Mouse (Mus musculus): Measurements from ENCODE around the gene Clint1.
A peak's percentile ranks its signal among the peaks of the same experiment; 100 is the strongest.

Gene Clint1

DNA sequence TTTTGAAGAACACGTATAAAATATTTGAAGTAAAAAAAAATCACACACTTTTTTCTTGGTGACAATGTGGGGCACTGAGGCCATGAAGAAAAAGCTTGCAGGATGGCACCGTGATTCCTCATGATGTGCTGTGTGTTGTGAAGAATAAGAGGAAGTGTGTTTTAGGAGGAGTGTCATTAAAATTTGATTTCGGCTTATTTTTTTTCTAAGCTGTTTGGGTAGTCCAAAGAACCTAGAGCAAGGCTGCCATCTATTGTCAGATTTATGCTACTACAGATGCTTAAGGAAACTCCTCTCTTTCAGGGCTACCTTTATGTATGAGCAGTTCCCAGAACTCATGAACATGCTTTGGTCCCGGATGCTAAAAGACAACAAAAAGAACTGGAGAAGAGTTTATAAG lies 32.2 kb downstream of the Clint1 start:
- DNase-seq (ENCODE audit: low spot score in 2 of 2) = no peak

DNA sequence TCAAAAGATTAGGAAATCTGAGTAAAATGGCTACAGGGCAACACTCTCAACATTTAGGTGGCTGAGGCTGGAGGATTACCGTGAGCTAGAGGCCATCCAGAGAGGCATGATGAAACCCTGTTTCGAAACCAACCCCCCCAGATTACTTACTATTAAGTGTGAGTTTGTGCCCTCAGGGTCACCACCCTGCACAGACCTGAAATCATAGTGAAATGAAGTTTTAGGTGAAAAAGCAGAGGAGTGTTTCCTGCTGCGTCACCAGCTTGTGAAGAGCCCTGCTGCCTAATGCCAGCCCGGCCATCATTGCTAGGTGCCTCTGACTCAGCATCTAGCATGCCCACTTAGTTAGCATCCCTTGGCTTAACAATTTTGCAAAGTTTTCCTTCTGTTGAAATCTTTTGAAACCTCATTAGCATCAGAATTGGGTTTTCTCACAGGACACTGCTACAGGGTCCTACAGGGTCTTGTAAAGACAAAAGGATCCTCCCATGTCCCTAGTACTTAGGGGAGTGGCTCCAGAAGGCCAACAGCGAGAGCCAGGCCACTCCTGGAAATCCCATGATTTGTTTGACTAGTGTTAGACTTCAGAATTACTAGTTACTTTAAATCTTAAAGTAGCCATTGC lies 33.9 kb downstream of the Clint1 start:
- DNase-seq (ENCODE audit: low spot score in 2 of 2) = no peak

- no peak for DNase-seq (ENCODE audit: low spot score in 2 of 2)
Observed at GRCm38 (mm10) chr11:45886596-45886995, 34.7 kb downstream of the Clint1 start.

GRCm38 (mm10) chr11:45888471-45889030 lies 36.7 kb downstream of the Clint1 start:
- no peak for DNase-seq (ENCODE audit: low spot score in 2 of 2)

DNA sequence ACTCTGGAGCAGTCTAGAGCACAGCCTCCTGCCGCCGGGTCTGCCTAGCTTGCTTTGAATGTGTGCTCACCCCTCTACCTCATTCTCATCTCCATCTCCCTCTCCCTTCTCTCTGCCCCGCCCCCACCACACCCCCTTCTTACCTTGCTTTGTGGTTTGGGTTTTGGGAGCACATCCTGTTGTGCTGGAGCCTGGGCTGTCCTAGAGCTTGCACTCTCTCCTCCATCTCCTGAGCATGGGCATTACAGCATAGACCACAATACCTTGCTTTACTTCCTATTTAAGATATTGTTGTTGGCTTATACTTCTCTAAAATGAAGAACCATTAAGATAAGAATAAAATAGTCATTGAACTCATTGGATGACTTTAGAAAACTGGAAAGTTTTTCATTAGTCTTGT lies 38.1 kb downstream of the Clint1 start:
- no peak for DNase-seq (ENCODE audit: low spot score in 2 of 2)

GRCm38 (mm10) chr11:45890423-45890822 lies 38.6 kb downstream of the Clint1 start:
- no peak for DNase-seq (ENCODE audit: low spot score in 2 of 2)

GRCm38 (mm10) chr11:45892861-45893360 lies 41.1 kb downstream of the Clint1 start:
- no peak for DNase-seq (ENCODE audit: low spot score in 2 of 2)

DNA sequence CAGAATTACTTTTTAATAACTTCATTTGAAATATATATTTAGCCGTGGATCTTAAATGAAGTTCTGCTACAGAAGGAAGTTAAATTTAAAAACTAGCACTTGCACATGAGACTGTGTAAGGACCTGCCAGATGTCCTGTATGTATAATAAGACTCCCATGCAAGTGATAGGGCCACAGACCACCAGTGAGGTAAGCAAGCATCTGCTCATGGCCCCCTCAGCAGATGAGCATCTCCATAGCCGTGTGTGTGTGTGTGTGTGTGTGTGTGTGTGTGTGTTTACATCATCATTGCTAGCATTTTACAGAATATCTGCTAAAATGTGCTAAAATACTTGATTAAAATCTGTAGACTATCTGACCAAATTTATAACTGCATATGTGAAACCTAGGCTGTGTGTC lies 45.5 kb downstream of the Clint1 start:
- DNase-seq (ENCODE audit: low spot score in 2 of 2) = no peak

DNA sequence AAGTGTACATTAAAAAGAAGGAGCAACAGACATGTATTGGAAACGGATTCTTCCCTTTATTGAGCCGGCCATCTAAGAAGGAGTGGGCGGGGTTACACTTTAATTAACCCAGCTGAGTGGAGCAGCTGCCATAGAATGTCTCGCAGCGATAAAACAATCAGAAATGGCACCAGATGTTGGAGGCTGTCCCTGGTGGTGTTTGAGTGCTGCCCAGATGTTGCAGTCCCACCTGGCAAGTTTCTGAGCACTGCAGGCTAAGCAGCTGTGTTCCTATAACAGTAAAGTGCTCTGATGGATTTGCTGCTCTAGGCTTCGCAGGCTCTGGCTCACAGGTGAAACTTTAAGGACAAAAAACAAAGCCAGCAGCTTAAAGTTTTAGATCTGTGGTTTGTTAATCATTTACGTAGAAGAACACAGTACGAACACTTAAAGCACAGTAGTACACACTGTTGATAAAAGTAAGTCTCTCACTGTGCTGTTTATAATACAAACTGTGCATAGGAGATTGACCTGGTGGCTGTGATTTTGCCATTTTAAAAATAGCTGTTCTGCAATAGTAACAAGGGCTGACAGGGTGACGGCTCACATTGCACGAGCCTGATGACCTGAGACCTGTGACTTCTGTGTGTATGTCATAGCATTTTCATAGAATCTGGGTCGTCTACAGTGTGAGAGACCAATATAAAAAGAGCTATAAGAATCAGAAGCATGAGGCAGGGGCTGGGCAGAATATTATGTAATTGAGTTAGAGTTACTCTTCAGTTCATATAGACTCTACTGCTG lies 48.6 kb downstream of the Clint1 start:
- DNase-seq (ENCODE audit: low spot score in 2 of 2) = no peak

DNA sequence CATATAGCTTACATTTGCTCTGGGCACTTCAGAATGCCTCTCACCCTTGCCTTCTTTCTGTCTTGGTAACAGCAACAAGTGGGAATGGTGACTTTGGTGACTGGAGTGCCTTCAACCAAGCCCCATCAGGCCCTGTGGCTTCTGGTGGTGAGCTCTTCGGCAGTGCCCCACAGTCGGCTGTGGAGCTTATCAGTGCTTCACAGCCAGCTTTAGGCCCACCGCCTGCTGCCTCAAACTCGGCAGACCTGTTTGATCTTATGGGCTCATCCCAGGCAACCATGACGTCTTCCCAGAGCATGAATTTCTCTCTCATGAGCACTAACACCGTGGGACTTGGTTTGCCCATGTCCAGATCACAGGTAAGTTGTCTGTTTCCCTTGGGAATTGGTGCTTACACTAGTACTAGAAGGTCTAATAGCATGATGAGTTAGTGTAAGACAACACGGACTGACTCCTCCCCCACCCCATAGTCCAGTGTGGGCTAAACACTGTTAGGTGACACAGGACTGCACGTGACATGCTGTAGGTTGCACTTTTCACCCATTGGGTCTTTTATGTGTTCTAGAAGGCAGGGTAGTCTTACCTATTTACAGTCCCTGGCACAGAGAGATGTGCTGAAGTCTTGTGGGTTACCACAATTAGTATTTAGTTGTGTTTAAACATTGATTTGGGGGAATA lies 54.4 kb downstream of the Clint1 start:
- no peak for DNase-seq (ENCODE audit: low spot score in 2 of 2)

DNA sequence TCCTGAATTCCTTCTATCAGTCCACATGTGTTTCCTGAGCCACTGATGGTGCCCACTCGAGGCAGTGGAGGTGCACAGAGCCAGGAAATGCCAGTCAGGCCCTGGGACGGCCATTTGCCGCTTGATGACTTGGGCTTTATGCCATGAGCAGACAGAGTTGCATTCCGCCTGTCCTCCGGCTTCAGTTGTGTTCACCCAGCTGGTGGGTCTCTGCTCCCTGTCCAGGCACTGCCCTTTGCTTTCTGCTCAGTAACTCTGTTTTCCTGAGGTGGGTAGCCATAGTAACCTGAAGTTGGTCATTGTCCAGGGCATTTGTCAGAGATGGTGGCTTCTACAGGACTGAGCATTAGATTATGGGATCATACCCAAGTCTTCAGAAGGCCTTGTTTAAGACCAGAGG lies 55.5 kb downstream of the Clint1 start:
- DNase-seq (ENCODE audit: low spot score in 2 of 2) = no peak

DNA sequence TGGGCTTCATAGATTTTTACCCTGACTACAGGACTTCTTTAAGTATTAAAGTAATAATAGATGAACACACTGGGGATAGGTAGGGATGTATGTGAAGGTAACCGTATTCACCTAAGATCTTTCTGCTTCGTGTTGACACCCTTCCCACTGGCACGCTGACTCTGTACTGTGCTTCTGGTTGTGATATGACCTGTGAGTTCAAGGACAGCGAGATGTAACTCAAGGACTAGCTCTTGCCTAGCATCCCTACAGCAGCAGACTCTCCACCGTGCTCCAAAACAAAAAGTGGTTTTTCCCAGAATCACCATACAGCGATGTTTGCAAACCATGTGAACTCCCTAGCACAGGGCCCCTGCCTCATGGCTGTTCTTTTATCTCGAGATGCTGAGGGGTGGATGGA lies 56.2 kb downstream of the Clint1 start:
- no peak for DNase-seq (ENCODE audit: low spot score in 2 of 2)

DNA sequence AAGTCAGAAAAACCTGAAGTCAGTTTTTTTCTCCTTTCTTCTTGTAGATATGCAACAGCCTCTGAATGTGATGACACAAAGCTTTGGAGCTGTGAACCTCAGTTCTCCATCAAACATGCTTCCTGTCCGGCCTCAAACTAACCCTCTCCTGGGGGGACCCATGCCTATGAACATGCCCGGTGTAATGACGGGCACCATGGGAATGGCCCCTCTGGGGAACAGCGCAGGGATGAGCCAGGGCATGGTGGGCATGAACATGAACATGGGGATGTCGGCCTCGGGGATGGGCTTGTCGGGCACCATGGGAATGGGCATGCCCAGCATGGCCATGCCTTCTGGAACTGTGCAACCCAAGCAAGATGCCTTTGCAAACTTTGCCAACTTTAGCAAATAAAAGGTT lies 57.0 kb downstream of the Clint1 start:
- DNase-seq (ENCODE audit: low spot score in 2 of 2) = no peak

DNA sequence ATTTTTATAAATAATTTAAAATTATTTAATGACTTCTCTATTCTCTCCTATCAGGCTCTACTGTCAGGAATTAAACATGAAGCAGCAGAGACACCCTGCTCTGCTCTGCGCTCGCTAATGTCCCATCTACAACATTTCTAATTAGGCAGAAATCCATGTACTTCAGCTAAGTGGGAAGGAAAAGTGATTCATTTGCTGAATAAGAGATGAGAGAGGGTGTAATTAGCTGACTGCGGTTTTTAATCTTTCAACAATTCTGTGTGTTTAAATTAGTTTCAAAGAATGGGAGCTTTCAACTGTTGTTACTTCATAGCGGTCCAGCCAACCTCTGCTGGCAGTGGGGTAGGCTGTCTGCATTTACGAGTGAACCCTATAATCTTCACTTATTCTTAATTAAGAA lies 58.9 kb downstream of the Clint1 start:
- no peak for DNase-seq (ENCODE audit: low spot score in 2 of 2)

- DNase-seq (ENCODE audit: low spot score in 2 of 2) = no peak
Observed at GRCm38 (mm10) chr11:45916196-45916595, 64.3 kb downstream of the Clint1 start.

- DNase-seq (ENCODE audit: low spot score in 2 of 2) = no peak
Observed at GRCm38 (mm10) chr11:45918018-45918417, 66.2 kb downstream of the Clint1 start.

DNA sequence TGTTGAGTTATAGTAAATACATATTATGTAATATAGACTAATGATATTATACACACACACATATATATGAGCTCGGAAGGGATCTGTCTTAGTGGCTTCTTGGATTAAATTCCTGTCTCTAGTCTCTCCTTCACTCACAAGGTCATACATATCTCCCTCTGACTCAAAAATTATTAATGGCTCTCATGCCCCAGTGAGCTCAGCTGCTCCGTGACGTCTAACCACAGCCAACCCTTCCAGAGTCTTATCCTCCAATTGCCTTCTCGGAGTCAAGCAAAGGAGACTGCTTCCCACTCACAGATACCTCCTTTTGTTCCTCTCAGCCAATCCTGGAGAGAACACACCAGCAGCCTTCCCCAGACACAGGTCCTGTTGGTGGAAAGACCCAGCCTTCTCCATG lies 67.0 kb downstream of the Clint1 start:
- DNase-seq (ENCODE audit: low spot score in 2 of 2) = no peak

DNA sequence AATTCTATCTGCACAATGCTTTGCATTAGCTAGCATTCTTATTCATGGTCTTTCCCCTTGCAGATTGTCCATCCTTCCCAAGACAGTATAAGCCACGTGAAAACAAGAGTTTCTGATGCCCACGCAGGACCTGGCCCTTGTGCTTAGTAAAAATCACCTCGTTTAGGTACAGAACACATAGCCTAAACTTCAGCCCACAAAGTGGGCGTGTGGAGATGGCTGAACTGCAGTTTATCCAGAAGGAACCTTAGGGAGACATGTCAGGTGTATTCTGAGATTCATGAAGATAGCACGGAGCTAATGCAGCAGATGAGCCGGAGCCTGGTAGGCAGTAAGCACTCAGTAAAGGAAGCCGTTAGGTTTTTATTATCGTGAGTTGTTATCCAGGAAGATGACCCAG lies 69.2 kb downstream of the Clint1 start:
- DNase-seq (ENCODE audit: low spot score in 2 of 2) = no peak

DNA sequence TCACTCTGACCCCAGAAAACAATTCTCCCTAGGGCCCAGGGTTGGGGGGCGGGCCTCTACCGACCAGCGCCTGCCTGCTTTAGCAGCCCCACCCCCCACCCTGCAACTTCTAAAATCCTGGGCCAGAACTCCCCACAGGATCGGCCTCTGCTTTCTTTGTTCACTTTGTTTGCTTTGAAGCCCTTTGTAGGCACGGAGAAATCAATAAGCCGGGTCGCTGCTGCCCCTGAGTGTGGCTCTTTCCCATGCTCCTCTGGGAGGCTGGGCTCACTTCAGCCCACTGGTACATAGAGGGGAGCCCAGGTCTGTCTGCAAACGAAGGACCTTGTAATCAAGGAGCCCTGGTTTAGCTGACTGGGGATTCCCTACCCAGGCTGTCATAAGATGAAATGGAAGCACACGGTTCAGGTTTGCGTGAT lies 69.6 kb downstream of the Clint1 start:
- no peak for DNase-seq (ENCODE audit: low spot score in 2 of 2)

GRCm38 (mm10) chr11:45925436-45925835 lies 73.6 kb downstream of the Clint1 start:
- no peak for DNase-seq (ENCODE audit: low spot score in 2 of 2)

- peak; percentile 42 to 63 for DNase-seq (ENCODE audit: low spot score in 2 of 2)
Observed at GRCm38 (mm10) chr11:45926640-45927082, 74.8 kb downstream of the Clint1 start.

DNA sequence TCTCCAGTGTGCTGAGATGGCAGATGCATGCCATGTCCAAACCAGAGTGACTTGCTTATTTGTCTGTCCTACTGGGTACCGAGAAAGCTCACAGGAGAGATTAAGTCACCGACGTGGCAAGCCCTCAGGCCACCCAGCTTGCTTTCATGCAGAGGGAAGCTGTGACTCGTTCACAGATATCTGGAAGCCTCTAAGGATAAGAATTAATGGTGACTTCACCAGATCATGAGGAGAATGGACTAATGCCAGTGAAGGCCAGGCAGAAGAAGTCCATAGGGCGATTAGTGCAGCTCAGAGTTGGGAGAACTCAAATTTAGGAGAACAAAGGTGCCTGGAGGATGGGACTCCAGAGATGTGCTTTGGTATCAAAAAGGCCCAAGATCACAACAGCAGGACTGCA lies 75.6 kb downstream of the Clint1 start:
- DNase-seq (ENCODE audit: low spot score in 2 of 2) = no peak

All from spleen, postnatal 14 days (tissue).